Mouse (Mus musculus) gastrocnemius, postnatal 36 days (tissue): ENCODE measurements at regions not wholly inside any gene's neighbourhood (a gene's known extent, or its start where the extent isn't known, plus 50 kb on each side); places are given as distances from the start of the nearest gene placed in this dataset.
A peak's percentile ranks its signal among the peaks of the same experiment; 100 is the strongest.

Experiments
- DNase-seq, 2 experiments: peaks; one replicate each; pipeline ENCODE4 v3.0.0; 2022
- intact Hi-C: fragments of 180-260 bp; cut with DNase I; formaldehyde crosslinking; loops from one replicate; pipeline ENCODE4 v1.15.1; 2025

GRCm38 (mm10) chr8:34505102-34505501 lies 393.6 kb upstream of the Gm10131 start:
- intact Hi-C loops, result no loop called here
- DNase-seq, result no peak

- no peak for DNase-seq
- intact Hi-C loops, result no loop called here
These were observed 391.1 kb upstream of the Gm10131 start for GRCm38 (mm10) chr8:34502606-34503162.

GRCm38 (mm10) chr8:34499196-34499595 lies 387.7 kb upstream of the Gm10131 start:
- intact Hi-C loops, result loop anchor here (5.0 kb wide), 1 partner anchor 43 kb away; no protein-coding TSS in a partner anchor
- DNase-seq, result no peak

GRCm38 (mm10) chr8:34496751-34497150 lies 385.2 kb upstream of the Gm10131 start:
- no peak for DNase-seq
- intact Hi-C loops, result loop anchor here (5.0 kb wide), 1 partner anchor 46 kb away; no protein-coding TSS in a partner anchor

GRCm38 (mm10) chr8:34495974-34496373 lies 384.4 kb upstream of the Gm10131 start:
- intact Hi-C loops, result loop anchor here (5.0 kb wide), 1 partner anchor 46 kb away; no protein-coding TSS in a partner anchor
- no peak for DNase-seq

GRCm38 (mm10) chr8:34488746-34489400 lies 377.3 kb upstream of the Gm10131 start:
- intact Hi-C loops, result loop anchor here (5.0 to 10.0 kb wide), 2 partner anchors 304 to 328 kb away; no protein-coding TSS in a partner anchor
- no peak for DNase-seq

GRCm38 (mm10) chr8:34486433-34487096 lies 375.0 kb upstream of the Gm10131 start:
- no peak for DNase-seq
- intact Hi-C loops, result loop anchor here (5.0 to 10.0 kb wide), 2 partner anchors 302 to 331 kb away; no protein-coding TSS in a partner anchor

GRCm38 (mm10) chr8:34485905-34486304 lies 374.4 kb upstream of the Gm10131 start:
- no peak for DNase-seq
- intact Hi-C loops, result loop anchor here (5.0 to 10.0 kb wide), 2 partner anchors 301 to 331 kb away; no protein-coding TSS in a partner anchor

GRCm38 (mm10) chr8:34485346-34485745 lies 373.8 kb upstream of the Gm10131 start:
- intact Hi-C loops, result loop anchor here (5.0 to 10.0 kb wide), 2 partner anchors 301 to 332 kb away; no protein-coding TSS in a partner anchor
- no peak for DNase-seq

GRCm38 (mm10) chr8:34484551-34485335 lies 373.2 kb upstream of the Gm10131 start:
- no peak for DNase-seq

GRCm38 (mm10) chr8:34483212-34483611 lies 371.7 kb upstream of the Gm10131 start:
- no peak for DNase-seq
- intact Hi-C loops, result loop anchor here (10.0 kb wide), 1 partner anchor 298 kb away; no protein-coding TSS in a partner anchor

More at GRCm38 (mm10) chr8:34484551-34485335, 373.2 kb upstream of the Gm10131 start:
- intact Hi-C loops, result loop anchor here (5.0 to 10.0 kb wide), 2 partner anchors 300 to 333 kb away; no protein-coding TSS in a partner anchor

- DNase-seq, result no peak
- intact Hi-C loops, result loop anchor here (10.0 kb wide), 1 partner anchor 298 kb away; no protein-coding TSS in a partner anchor
These were observed 371.1 kb upstream of the Gm10131 start for GRCm38 (mm10) chr8:34482676-34483075.

GRCm38 (mm10) chr8:34480496-34480895 lies 369.0 kb upstream of the Gm10131 start:
- intact Hi-C loops, result loop anchor here (10.0 kb wide), 1 partner anchor 296 kb away; no protein-coding TSS in a partner anchor

GRCm38 (mm10) chr8:34478891-34479290 lies 367.4 kb upstream of the Gm10131 start:
- DNase-seq, result peak in 1 of 2 experiments; percentile 23
- intact Hi-C loops, result no loop called here

More at GRCm38 (mm10) chr8:34480496-34480895, 369.0 kb upstream of the Gm10131 start:
- no peak for DNase-seq

GRCm38 (mm10) chr8:34478465-34478864 lies 366.9 kb upstream of the Gm10131 start:
- no peak for DNase-seq
- intact Hi-C loops, result no loop called here

- intact Hi-C loops, result no loop called here
- DNase-seq, result no peak
These were observed 364.7 kb upstream of the Gm10131 start for GRCm38 (mm10) chr8:34476146-34476820.

- DNase-seq, result no peak
- intact Hi-C loops, result no loop called here
These were observed 363.1 kb upstream of the Gm10131 start for GRCm38 (mm10) chr8:34474593-34474992.

- no peak for DNase-seq
- intact Hi-C loops, result no loop called here
These were observed 362.2 kb upstream of the Gm10131 start for GRCm38 (mm10) chr8:34473769-34474168.

- intact Hi-C loops, result no loop called here
- DNase-seq, result no peak
These were observed 361.8 kb upstream of the Gm10131 start for GRCm38 (mm10) chr8:34473301-34473700.
